13 mouse cellular contexts compared by ENCODE assay signal in the genomic region with DNA sequence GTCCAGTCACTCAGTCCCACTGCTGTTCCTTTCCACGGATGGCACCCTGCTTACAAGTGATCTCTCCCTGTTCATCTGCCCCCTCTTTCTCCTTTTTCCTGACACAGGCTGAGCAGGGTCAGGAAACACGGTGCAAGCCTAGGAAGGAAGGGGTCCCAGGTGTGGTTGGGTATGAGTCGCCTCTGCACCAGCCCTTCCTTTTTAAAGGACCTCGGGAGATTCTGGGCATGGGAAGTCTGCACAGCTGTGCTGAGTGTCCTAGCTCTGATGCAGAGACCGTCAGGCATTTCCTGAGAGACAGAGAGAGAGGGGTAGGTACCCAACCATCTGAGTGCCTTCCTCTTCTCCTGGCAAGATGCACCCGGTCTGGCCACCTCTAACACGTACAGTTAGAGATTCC. TPM values are rescaled to one million over a fixed set of nuclear protein-coding genes. Genes with fewer than 3 reads are reported as not detected.
DNase-seq lines count a peak whose midpoint lies in the region; ATAC-seq and TF ChIP-seq lines count a peak whose summit lies in the region.
"Had no signal": no experiment of that assay in that cellular context is flagged by ENCODE, and none has a peak within 500 bp of the region (broad histone marks: within the 10 kb centered on the region; RNA-seq: fewer than 3 reads in every experiment).

No protein-coding gene starts in this region.

- TF ChIP-seq CTCF in gastrocnemius, adult 2 months (IDR thresholded peaks at IDR 0.05): no peak

- peak overlapping the region; percentile 43 for H3K4me3 ChIP-seq in gastrocnemius, adult 2 months
- no peak overlapping the region for H3K4me3 ChIP-seq in kidney, embryonic 15.5 days (replicated peaks)
- H3K4me3 ChIP-seq: forebrain, embryonic 15.5 days had no signal

- H3K9ac ChIP-seq in kidney, embryonic 15.5 days: no peak overlapping the region
- H3K9ac ChIP-seq: forebrain, embryonic 15.5 days had no signal

- H3K27ac ChIP-seq in gastrocnemius, adult 2 months: peak overlapping the region; percentile 85
- peak overlapping the region; percentile 76 for H3K27ac ChIP-seq in kidney, embryonic 15.5 days
- H3K27ac ChIP-seq: forebrain, embryonic 15.5 days had no signal

- 44% methylated on average over 7 of the region's 7 CpGs for WGBS in kidney, embryonic 15.5 days

- intact Hi-C loops in gastrocnemius, adult 2 months (cut with DNase I): no loop called here

- ATAC-seq in kidney, embryonic 15.5 days (replicated peaks; ENCODE audit: low FRiP score): 0 out of 2 replicates have a peak, but pooled peaks have one; percentile 22
- ATAC-seq: forebrain, embryonic 15.5 days had no signal

- DNase-seq in gastrocnemius, adult 2 months: no peak
- DNase-seq in gastrocnemius, adult 18-20 months (ENCODE audit: low spot score): no peak
- DNase-seq in kidney, adult 9 months: no peak
- peak; percentile 35 for DNase-seq in thymus, postnatal 14 days
- no peak for DNase-seq in thymus, postnatal 0 days (ENCODE audit: low spot score)
- DNase-seq in layer of hippocampus, adult 11-12 months (ENCODE audit: low spot score): no peak
- no peak for DNase-seq in frontal cortex, postnatal 14 days (ENCODE audit: low spot score in 2 of 2)
- DNase-seq: kidney, adult 18-20 months; left cerebral cortex, postnatal 4 days; midbrain, embryonic 14.5 days; spleen, adult 18-20 months had no signal

- H3K4me1 ChIP-seq in kidney, embryonic 15.5 days: peaks cover 55% of the 10 kb centered on the region

- 0 out of 2 replicates have a peak overlapping the region, but pooled peaks have one; percentile 8 for H3K4me2 ChIP-seq in kidney, embryonic 15.5 days
- H3K4me2 ChIP-seq: forebrain, embryonic 15.5 days had no signal

- no peaks in the 10 kb centered on the region for H3K27me3 ChIP-seq in kidney, embryonic 15.5 days
- H3K27me3 ChIP-seq: forebrain, embryonic 15.5 days had no signal

- no peaks in the 10 kb centered on the region for H3K36me3 ChIP-seq in kidney, embryonic 15.5 days
- H3K36me3 ChIP-seq: forebrain, embryonic 15.5 days had no signal

- H3K9me3 ChIP-seq in kidney, embryonic 15.5 days (replicated peaks): no peaks in the 10 kb centered on the region
- H3K9me3 ChIP-seq: forebrain, embryonic 15.5 days had no signal

RNA-seq across cellular contexts. Expression of a gene that starts 12.7 kb away (rescaled TPM):
- 10 to 100 TPM; 11.7 to 14.2 TPM for total RNA-seq in gastrocnemius, adult 2 months (2021)
- 10 to 100 TPM in 1 of 2 experiments, 1 to 10 TPM in 1; 7.2 to 11.4 TPM for total RNA-seq in gastrocnemius, adult 18-20 months (2021)
- polyA plus RNA-seq in kidney, embryonic 15.5 days (2015; fragmentation: Nextera tagmentation; extraction: Ambion mirVana): 41.9 and 43.7 TPM in 2 replicates
- polyA plus RNA-seq in thymus, postnatal 0 days (2015; fragmentation: Nextera tagmentation; extraction: Ambion mirVana): 18.2 and 19.1 TPM in 2 replicates
